ENCODE assay signal across 8 mouse cellular contexts in genomic region chr5:71657482-71658114, GRCm38 (mm10). TPM values are rescaled to one million over a fixed set of nuclear protein-coding genes. Genes with fewer than 3 reads are reported as not detected.
DNase-seq lines count a peak whose midpoint lies in the region; ATAC-seq lines count a peak whose summit lies in the region.

Gabrb1 (plus strand) TSS chr5:71658113.

- peaks cover 24% of the 10 kb centered on the region for H3K27me3 ChIP-seq in embryonic facial prominence, embryonic 12.5 days
- peaks cover 46% of the 10 kb centered on the region for H3K27me3 ChIP-seq in hindbrain, embryonic 10.5 days (ENCODE audit: insufficient read depth, poor library complexity, severe bottlenecking)

- H3K27ac ChIP-seq in embryonic facial prominence, embryonic 12.5 days: no peak within 1 kb of the TSS
- H3K27ac ChIP-seq in hindbrain, embryonic 10.5 days: peak within 1 kb of the TSS; percentile 64

- ATAC-seq in embryonic facial prominence, embryonic 12.5 days (ENCODE audit: insufficient number of reproducible peaks, insufficient read depth, low FRiP score, low TSS enrichment): peak; percentile 84
- ATAC-seq in megakaryocyte, adult 5-6 weeks (ENCODE audit: poor library complexity, severe bottlenecking): 0 out of 2 replicates have a peak, but pooled peaks have one; percentile 27

- H3K4me3 ChIP-seq in embryonic facial prominence, embryonic 12.5 days: peak within 1 kb of the TSS; percentile 49
- peak within 1 kb of the TSS; percentile 68 for H3K4me3 ChIP-seq in hindbrain, embryonic 10.5 days

- peak within 1 kb of the TSS; percentile 38; the same call in 1 of the 2 replicates for H3K9ac ChIP-seq in embryonic facial prominence, embryonic 12.5 days

- no peaks in the 10 kb centered on the region for H3K36me3 ChIP-seq in embryonic facial prominence, embryonic 12.5 days
- H3K36me3 ChIP-seq in hindbrain, embryonic 10.5 days: no peaks in the 10 kb centered on the region

- no peaks in the 10 kb centered on the region for H3K4me1 ChIP-seq in embryonic facial prominence, embryonic 12.5 days
- peaks cover 20% of the 10 kb centered on the region; the same call in 1 of the 2 replicates for H3K4me1 ChIP-seq in hindbrain, embryonic 10.5 days (replicated peaks)

- under 1% methylated on average over 49 of the region's 49 CpGs for WGBS in embryonic facial prominence, embryonic 12.5 days
- WGBS in hindbrain, embryonic 10.5 days: under 1% methylated on average over 49 of the region's 49 CpGs

- DNase-seq in left cerebral cortex, adult 18-20 months (ENCODE audit: low spot score in 2 of 2): peak; percentile 63 to 80
- no peak for DNase-seq in left cerebral cortex, adult 11 months (ENCODE audit: low spot score)
- DNase-seq in hindbrain, embryonic 10.5 days (ENCODE audit: low spot score): peak; percentile 57
- DNase-seq in left cerebral cortex, adult 8-10 months (ENCODE audit: low spot score in 2 of 2): peak; percentile 40 to 71
- peak; percentile 75 for DNase-seq in right cerebral cortex, postnatal 25 days
- no peak for DNase-seq in thymus, adult 18-20 months

- no peaks in the 10 kb centered on the region for H3K9me3 ChIP-seq in embryonic facial prominence, embryonic 12.5 days
- H3K9me3 ChIP-seq in hindbrain, embryonic 10.5 days: no peaks in the 10 kb centered on the region

- peak within 1 kb of the TSS; percentile 88 for H3K4me2 ChIP-seq in embryonic facial prominence, embryonic 12.5 days (replicated peaks)

RNA-seq across cellular contexts. Expression of gene Gabrb1, which starts in this region (rescaled TPM):
- total RNA-seq in left cerebral cortex, adult 18-20 months (2021): 10 to 100 TPM; 83.8 to 93.1 TPM
- polyA plus RNA-seq in embryonic facial prominence, embryonic 12.5 days (2016; fragmentation: Nextera tagmentation; extraction: Ambion mirVana): 1.1 and 1.8 TPM in 2 replicates
- polyA plus RNA-seq in hindbrain, embryonic 10.5 days (2016; fragmentation: Nextera tagmentation; extraction: Ambion mirVana): 0.05 and 0.33 TPM in 2 replicates
- total RNA-seq in left cerebral cortex, adult 8-10 months (2022): 100 to 1,000 TPM in 1 of 4 experiments, 10 to 100 TPM in 3; 82.8 to 100 (median 89.7) TPM
- not detected in 2 replicates for total RNA-seq in megakaryocyte, adult 5-6 weeks (2015)
- total RNA-seq in megakaryocyte, adult 5-6 weeks (2017): under 0.01 TPM in 1 of 2 replicates, not detected in the other

Comparison
In these comparisons a context has a peak if more than half of its experiments do, and no peak if none do; other contexts are left out.
1. RNA of gene Gabrb1 (total RNA-seq): 82.8 to 100 TPM in left cerebral cortex, adult 8-10 months and 83.8 to 93.1 TPM in left cerebral cortex, adult 18-20 months; under 0.01 TPM in megakaryocyte, adult 5-6 weeks; every median in the first group is over 10 times any median in the second.
2. DNase-seq: peak in left cerebral cortex, adult 18-20 months (2 of 2), left cerebral cortex, adult 8-10 months (2 of 2) and right cerebral cortex, postnatal 25 days (single experiment); none in left cerebral cortex, adult 11 months (single experiment) and thymus, adult 18-20 months (0 of 2).
3. Peak in DNase-seq, H3K4me3 ChIP-seq and H3K27ac ChIP-seq in hindbrain, embryonic 10.5 days; RNA of the gene not detected or under 1 TPM.
4. Peak in ATAC-seq in megakaryocyte, adult 5-6 weeks; RNA of the gene not detected or under 1 TPM.